Mouse (Mus musculus): Measurements from ENCODE around the gene Fam49a.

Gene Fam49a

GRCm38 (mm10) chr12:12359923-12360322 is 98.0 kb downstream of the Fam49a start:
- DNase-seq (ENCODE audit: low spot score), result no peak

GRCm38 (mm10) chr12:12362371-12362770 is 100.4 kb downstream of the Fam49a start:
- no peak for DNase-seq (ENCODE audit: low spot score)

GRCm38 (mm10) chr12:12364201-12364600 is 102.3 kb downstream of the Fam49a start:
- DNase-seq (ENCODE audit: low spot score), result no peak

GRCm38 (mm10) chr12:12367423-12367822 is 105.5 kb downstream of the Fam49a start:
- DNase-seq (ENCODE audit: low spot score), result no peak

- DNase-seq (ENCODE audit: low spot score), result peak; percentile 59
These were observed 111.3 kb downstream of the Fam49a start for GRCm38 (mm10) chr12:12373111-12373862.

GRCm38 (mm10) chr12:12379056-12379455 is 117.1 kb downstream of the Fam49a start:
- no peak for DNase-seq (ENCODE audit: low spot score)

GRCm38 (mm10) chr12:12389271-12389670 is 127.3 kb downstream of the Fam49a start:
- DNase-seq (ENCODE audit: low spot score), result no peak

GRCm38 (mm10) chr12:12396224-12396623 is 134.3 kb downstream of the Fam49a start:
- DNase-seq (ENCODE audit: low spot score), result peak; percentile 57

- peak; percentile 58 for DNase-seq (ENCODE audit: low spot score)
These were observed 139.1 kb downstream of the Fam49a start for GRCm38 (mm10) chr12:12401051-12401465.

- DNase-seq (ENCODE audit: low spot score), result no peak
These were observed 139.6 kb downstream of the Fam49a start for GRCm38 (mm10) chr12:12401504-12401903.

- DNase-seq (ENCODE audit: low spot score), result no peak
These were observed 143.7 kb downstream of the Fam49a start for GRCm38 (mm10) chr12:12405491-12406110.

GRCm38 (mm10) chr12:12409044-12409443 is 147.1 kb downstream of the Fam49a start:
- no peak for DNase-seq (ENCODE audit: low spot score)

- peak; percentile 81 for DNase-seq (ENCODE audit: low spot score)
These were observed 150.7 kb downstream of the Fam49a start for GRCm38 (mm10) chr12:12412674-12413073.

GRCm38 (mm10) chr12:12420423-12420822 is 158.5 kb downstream of the Fam49a start:
- no peak for DNase-seq (ENCODE audit: low spot score)

GRCm38 (mm10) chr12:12420841-12421579 is 159.1 kb downstream of the Fam49a start:
- peak; percentile 83 for DNase-seq (ENCODE audit: low spot score)

GRCm38 (mm10) chr12:12421580-12421878 is 159.6 kb downstream of the Fam49a start:
- no peak for DNase-seq (ENCODE audit: low spot score)

GRCm38 (mm10) chr12:12425188-12425587 is 163.2 kb downstream of the Fam49a start:
- no peak for DNase-seq (ENCODE audit: low spot score)

GRCm38 (mm10) chr12:12427285-12427684 is 165.3 kb downstream of the Fam49a start:
- no peak for DNase-seq (ENCODE audit: low spot score)

- no peak for DNase-seq (ENCODE audit: low spot score)
These were observed 166.9 kb downstream of the Fam49a start for GRCm38 (mm10) chr12:12428886-12429285.

Measured in lung, postnatal 25 days (tissue).